Mouse (Mus musculus) retina, adult 2 months (tissue): ENCODE data around the gene Gm17334.
"Not testable (repeated sequence)": the region's sequence is repeated elsewhere in the genome, so short reads cannot be mapped to it uniquely, and the experiment has no call there.

Source experiments
- DNase-seq: peaks from one replicate; pipeline ENCODE4 v3.0.0-alpha.2; 2012; ENCODE audit warnings: low read depth, low spot score

The Gm17334 gene

GRCm38 (mm10) chr11:53772536-53772935 lies 451 bp downstream of the Gm17334 start:
- DNase-seq, result no peak

- no peak for DNase-seq
Observed at GRCm38 (mm10) chr11:53771001-53771744, 1.8 kb downstream of the Gm17334 start.

- no peak for DNase-seq
Observed at GRCm38 (mm10) chr11:53770125-53770791, 2.7 kb downstream of the Gm17334 start.

GRCm38 (mm10) chr11:53769760-53770124 lies 3.2 kb downstream of the Gm17334 start, which contains the start of gene Irf1:
TSS of gene Irf1 (plus strand) at chr11:53770014.
- DNase-seq, result no peak

DNA sequence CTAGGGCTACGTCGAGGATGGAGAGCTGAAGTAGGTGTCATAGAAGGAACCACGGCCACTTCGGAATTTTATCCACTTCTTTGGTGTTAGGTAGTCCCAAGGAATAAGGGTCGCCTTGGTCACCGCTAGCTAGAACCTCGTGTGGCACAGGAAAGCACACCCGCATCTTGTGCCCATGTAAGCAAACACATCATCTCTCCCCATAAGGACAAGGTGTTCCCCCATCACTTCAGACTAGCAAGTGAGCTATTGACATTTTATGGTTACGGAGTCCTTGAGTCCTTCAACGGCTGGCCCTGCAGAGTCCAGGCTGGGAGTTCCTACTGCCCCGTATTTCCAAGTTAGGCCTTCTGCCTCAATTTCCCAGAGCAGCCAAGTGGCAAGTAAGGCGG lies 3.8 kb downstream of the Gm17334 start:
- DNase-seq, result no peak

DNA sequence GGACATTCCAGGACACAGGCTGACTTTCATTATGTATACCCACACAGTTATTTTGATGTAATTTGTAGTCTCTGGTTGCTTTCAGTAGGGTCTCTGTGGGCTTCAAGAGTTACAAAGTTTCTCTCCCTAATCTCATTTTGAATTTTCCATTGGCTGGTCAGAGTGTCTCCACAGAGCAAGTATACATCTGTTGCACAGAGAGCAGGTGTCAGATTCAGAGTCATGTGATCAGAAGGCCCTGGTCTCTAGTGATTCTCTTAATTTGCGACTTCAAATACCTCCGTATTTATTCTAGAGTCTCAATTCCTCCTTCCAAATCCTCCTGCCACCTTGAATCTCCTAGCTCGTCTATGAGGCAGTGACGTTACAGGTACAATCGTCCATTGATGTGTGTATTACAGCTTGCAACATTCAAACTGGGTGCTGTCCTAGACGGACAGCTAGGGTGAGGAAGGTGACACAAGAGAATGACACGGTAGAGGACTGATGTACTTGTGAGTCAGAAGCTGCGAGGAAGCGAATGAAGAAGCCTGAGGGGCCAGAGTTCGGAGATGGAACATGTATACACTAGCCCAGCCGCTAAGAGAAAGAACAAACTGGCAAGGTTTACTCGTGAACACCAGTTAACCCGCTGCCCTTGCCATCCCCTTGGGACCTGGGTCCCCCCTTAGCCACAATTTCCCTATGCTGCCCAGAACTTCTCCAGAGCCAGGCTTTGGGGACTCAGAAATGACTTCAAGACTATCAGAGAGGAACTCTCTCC lies 4.4 kb downstream of the Gm17334 start:
- no peak for DNase-seq

DNA sequence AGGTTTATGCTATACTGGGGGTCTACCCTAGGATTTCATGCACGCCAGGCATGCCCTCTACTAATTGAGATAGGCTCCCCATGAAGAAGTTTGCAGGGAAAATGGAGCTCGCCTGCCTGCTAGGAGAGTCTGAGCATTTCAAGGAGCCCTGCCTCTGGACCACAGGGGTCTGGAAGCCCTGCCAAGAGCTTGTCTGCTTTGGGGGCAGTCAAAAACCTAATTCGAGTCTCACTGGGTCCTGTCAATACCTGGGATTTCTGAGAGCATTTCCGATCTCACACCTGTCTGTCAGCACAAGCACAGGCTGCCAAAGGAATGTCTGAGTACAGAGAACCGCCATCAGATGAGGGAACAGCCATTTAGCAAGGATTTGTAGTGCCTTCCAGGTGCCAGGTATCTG lies 8.4 kb downstream of the Gm17334 start:
- DNase-seq, result no peak

DNA sequence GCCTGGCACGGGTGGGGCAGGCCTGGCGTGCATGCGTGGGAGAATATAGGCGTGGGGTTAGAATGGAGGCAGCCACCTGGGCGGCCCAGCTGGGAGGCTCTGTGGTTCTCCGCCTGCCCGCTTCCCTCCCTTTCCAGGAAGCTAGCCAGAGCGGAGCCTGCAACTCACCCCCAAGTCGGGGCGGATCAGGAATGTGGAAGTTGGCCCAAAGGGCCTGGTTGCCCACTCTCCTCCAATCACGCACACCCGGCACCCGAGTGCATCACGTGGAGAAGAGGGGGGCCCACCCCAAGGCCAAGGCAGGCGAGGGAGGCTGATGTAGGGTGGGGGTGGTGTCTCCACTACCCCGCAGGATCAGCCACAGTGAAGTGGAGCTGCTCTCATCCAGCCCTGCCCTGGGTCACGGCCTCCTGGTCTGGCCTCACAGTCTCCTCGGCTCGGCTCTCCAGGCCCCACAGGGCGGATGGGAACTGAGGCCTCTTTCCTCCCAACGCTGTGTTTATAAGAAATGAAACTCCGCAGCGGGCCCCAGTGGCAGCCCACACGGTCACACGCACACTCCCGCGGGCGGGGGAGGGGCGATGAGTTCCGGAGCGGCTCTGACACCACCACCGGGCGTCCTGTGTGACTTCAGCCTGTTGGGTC lies 9.4 kb downstream of the Gm17334 start:
- DNase-seq, result no peak

DNA sequence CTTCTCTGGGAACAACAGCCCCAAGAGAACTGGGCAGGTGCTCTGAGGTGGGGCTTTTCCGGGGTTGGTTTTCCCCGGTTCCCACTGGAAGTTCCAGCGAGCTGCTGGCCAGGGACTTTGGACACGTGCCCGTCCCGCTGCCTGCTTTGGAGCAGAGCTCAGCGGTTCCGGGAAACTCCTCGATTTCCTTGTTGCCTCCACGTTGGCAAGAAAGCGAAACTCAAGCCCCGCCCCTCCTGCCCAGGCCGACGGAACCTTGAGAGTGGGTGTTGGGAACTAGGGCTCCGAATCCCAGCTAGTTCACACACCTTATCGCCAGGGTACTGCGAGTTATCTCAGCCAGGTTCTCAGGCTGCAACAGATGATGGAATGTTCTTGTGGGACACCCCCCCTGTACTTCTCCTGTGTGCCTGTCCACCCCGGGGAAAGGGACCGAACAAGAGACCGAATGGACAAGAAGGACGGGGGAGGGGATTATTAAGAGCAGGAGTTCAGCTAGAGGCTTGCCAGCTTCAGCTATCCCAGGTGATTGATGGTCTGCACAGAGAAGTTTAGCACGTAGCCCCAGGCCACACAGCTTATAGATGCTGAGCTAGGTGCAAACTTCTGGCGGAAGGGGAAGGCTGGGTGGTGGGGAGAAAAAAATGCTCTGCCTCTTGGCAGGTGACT lies 10.0 kb downstream of the Gm17334 start:
- no peak for DNase-seq

DNA sequence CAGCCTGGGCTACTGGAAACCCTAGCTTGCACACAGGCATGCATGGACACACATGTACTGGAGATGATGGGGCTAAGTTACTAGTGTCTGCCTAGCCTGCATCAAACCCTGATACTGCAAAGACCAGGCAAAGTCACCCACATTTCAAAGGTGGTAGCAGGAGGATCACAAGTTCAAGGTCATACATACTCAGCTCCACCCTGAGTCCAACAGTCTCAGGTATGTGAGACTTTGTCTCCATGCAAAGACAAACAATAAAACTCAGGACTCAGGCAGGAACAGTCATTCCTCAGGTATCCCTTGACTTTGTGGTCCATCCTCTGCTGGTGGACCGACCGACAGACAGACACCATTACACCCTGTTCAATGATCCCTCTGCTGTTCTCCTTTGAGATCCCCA lies 10.6 kb downstream of the Gm17334 start:
- no peak for DNase-seq

DNA sequence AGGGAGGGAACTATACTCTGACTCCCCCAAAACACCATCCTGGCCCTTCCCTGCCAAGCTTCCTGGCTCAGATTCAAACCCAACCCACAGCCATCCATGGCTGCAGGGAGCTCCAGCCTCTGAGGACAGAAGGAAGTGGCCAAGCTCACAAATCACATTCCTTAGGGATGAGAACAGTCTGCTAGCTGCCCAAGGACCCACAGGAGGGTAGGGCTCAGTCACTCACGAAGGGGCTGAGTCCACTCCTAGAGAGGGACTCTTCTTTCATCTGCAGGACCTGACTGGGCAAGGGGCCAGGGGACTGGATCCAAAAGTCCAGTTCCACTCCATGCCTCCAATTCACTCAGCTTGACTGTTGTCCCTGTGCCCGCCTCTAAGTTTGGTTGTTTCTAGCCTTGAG lies 11.2 kb downstream of the Gm17334 start:
- DNase-seq, result no peak

- DNase-seq, result no peak
Observed at GRCm38 (mm10) chr11:53761284-53761683, 11.7 kb downstream of the Gm17334 start.

DNA sequence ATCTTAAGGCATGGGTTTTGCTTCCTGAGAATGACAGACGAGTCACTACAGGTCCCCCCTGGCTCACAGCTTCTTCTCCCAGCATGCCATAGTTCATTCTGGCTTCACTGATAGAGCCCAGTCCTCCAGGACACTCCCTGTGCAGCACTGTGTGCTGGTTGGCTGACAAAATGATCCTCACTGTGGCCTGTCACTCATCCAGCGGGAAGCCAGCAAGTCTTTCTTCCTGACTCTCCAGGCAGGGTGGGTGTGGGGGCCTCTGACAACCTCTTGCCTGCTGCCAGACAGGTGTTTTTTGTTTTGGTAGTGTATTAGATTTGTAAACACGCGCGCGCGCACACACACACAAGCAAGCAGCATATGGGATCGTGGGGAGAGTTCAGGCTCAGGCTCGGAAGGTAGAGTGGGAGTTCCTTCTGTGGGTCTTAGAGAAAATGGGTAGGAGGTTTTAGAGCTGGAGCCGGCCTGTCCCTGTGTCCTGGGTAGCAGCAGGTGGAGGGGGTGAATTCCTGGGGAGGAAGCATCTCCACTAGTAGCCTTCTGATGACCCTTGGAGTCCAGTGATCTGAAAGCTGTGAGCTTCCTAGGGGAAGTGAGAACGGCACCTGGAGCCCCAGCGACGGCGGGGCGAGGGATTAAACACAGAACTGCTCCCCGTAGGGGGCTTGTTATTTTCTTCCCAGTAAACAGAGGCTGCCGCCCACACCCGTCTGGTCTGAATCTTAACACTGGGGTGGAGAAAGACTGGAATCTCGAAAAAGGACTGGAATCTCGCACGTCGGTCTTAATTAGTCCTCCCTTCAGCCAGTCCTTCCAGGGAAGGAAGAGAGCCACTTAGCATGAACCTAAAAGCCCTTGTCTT lies 13.2 kb downstream of the Gm17334 start:
- DNase-seq, result no peak

DNA sequence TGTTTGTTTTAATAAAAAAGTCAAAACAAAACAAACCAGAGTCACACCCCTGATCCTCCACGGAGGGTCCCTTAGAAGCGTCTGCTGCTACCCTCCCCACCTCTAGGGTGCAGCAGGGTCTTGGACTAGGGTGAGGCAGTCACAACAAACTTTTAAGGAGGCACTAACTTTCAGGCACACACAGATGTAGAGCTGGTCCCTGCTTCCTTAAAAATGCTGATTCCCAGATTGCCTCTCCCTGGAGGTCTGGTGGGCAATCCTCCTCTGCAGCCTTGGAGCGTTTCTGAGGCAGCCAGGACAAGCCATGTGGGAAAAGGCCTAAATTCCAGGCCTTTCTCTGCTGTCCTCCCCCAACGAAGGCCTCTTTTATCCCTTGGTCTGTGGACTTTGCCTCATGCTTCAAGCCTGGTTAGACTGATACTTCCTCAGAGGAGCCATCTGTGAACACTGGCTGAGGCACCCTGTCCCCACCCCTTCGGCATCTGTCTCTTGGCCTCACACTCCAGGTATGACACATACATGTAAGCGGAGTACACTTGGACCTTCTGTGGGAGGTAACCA lies 14.1 kb downstream of the Gm17334 start:
- no peak for DNase-seq

DNA sequence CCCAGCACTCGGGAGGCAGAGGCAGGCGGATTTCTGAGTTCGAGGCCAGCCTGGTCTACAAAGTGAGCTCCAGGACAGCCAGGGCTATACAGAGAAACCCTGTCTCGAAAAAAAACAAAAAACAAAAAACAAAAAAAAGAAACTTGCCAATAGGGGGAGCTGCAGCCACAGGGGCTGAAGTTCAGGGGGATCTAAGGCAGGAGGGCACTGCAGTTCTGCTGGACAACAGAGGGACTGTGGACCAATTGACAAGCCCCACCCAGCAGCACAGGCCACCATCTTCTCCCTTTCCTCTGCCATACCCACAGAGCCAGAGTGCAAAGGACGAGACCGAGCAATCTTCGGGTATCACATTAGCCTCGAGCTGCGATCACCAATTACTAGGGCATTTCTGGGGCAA lies 15.0 kb downstream of the Gm17334 start:
- not testable (repeated sequence) for DNase-seq

DNA sequence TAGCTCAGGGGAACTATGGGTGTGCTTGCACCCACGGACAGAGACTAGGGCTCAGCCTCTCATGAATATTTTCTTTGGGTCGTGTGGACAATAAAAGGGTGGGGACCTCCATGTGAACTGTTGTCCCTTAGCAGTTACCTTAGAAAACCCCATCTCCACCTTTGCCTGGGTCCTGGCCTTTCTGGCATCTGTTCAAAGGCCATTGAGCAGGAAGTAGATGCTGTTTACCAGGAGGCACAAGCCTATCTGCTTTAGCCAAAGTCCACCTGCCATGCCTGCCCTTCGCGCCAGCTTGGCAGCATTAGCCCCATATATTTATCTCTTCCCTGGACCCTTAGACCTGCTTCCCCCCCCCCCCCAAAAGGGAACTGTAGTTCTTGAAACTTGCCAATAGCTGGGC lies 15.4 kb downstream of the Gm17334 start:
- no peak for DNase-seq

- DNase-seq, result no peak
Observed at GRCm38 (mm10) chr11:53755011-53755595, 17.9 kb downstream of the Gm17334 start.

GRCm38 (mm10) chr11:53749716-53750352 lies 23.2 kb downstream of the Gm17334 start:
- no peak for DNase-seq

- DNase-seq, result no peak
Observed at GRCm38 (mm10) chr11:53749306-53749705, 23.7 kb downstream of the Gm17334 start.
